ENCODE assay signal across 1 mouse cellular context in genomic region chr16:17234499-17234895, GRCm38 (mm10).
TF ChIP-seq lines count a peak whose summit lies in the region.

No protein-coding gene starts in this region.

TF ChIP-seq in MEL, 35 proteins besides CTCF, POLR2A, EP300 and RAD21:
- TF ChIP-seq BHLHE40 (IDR thresholded peaks at IDR 0.05; ENCODE audit: borderline replicate concordance, low read depth, low read length) (0 out of 2 replicates have a peak, but pooled peaks have one; percentile 12), MXI1 (IDR thresholded peaks at IDR 0.05; ENCODE audit: low read depth, low read length) (no peak; the same call in 1 of the 2 replicates), ZKSCAN1 (IDR thresholded peaks at IDR 0.05; ENCODE audit: low read depth, low read length) (no peak), ETS1 (IDR thresholded peaks at IDR 0.05; ENCODE audit: low read depth, low read length) (no peak), CHD2 (IDR thresholded peaks at IDR 0.05; ENCODE audit: low read length) (no peak; the same call in 1 of the 2 replicates), HCFC1 (IDR thresholded peaks at IDR 0.05; ENCODE audit: low read depth, low read length) (no peak), JUND (IDR thresholded peaks at IDR 0.05; ENCODE audit: low read depth, low read length) (no peak), TBP (IDR thresholded peaks at IDR 0.05; ENCODE audit: low read depth, low read length) (no peak)
